Mouse (Mus musculus): ENCODE measurements around the gene Asphd1. TPM values are rescaled to one million over a fixed set of nuclear protein-coding genes. Genes with fewer than 3 reads are reported as not detected.

Gene Asphd1
- total RNA-seq (2021) = not detected
- long read RNA-seq, experiment 1 = 0 reads
- long read RNA-seq, experiment 2 = 0 reads

DNA sequence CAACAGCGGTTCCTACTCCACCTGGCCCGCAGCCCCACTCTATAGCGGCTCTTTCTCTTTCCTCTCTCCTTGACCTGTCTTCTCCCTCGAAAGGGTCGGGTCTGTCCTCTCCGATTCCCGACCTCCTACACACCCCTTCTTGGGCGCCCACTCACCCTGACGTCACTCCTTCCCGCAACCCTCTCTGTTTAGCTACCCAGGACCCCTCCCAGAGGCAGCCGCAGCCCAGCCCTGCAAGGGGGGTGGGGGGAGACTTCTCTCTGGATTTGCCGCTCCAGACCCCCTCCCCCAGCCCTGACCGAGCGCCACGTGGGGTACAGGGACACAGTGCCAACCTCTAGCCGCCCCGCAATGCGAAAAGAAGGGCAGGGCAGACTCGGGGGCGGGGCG is at the start of gene Asphd1:
Asphd1 (minus strand) TSS at position 180 of the 390 bp plus-strand sequence.
- Histone ChIP-seq H3K4me3 (peak within 1 kb of the TSS; percentile 71), H3K27ac (no peak within 1 kb of the TSS)
- intact Hi-C loops (cut with DNase I) = loop anchor here (1.0 kb wide), 1 partner anchor 155 kb away; no protein-coding TSS in a partner anchor
- no peak for TF ChIP-seq CTCF (IDR thresholded peaks at IDR 0.05)
- DNase-seq = no peak

DNA sequence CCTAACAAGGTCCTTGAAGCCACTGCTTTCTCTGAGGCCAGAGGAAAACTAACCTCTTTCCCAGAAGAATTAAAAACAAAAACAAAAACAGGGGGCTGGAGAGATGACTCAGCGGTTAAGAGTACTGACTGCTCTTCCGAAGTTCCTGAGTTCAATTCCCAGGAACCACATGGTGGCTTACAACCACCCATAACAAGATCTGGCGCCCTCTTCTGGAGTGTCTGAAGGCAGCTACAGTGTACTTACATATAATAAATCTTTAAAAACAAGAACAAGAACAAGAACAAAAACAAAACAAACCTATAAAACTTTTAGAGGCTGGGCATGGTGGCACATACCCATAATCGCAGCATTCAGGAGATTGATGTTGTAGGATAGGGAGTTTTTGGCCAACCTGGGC is 47.1 kb upstream of the Asphd1 start:
- intact Hi-C loops (cut with DNase I) = no loop called here
- Histone ChIP-seq H3K4me3 (no peak overlapping the region), H3K27ac (no peak overlapping the region)
- DNase-seq = no peak
- peak; percentile 34; the same call in 1 of the 2 replicates for TF ChIP-seq CTCF (IDR thresholded peaks at IDR 0.05)

DNA sequence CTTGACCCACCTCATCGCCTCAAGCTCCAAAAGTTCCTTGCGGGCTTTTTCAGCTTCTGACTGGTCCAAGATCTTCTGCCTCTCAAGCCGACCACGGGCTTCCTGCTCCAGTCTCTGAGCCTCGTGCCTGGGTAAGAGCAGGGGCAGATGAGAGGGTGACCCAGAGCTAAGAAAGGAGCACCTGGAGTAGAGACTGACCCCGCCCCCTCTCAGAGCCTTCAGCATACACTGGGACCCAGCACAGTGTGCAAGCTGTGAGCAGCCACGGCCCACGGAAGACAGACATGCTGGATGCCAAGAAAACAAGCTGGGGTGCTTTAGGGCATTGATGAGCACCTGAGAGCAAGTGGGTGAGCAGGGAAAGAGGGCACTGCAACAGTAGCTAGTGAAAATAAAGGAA is 39.4 kb upstream of the Asphd1 start:
- no peak overlapping the region for H3K27ac ChIP-seq
- intact Hi-C loops (cut with DNase I) = no loop called here
- no peak for DNase-seq
- no peak for TF ChIP-seq CTCF (IDR thresholded peaks at IDR 0.05)
- no peak overlapping the region for H3K4me3 ChIP-seq

DNA sequence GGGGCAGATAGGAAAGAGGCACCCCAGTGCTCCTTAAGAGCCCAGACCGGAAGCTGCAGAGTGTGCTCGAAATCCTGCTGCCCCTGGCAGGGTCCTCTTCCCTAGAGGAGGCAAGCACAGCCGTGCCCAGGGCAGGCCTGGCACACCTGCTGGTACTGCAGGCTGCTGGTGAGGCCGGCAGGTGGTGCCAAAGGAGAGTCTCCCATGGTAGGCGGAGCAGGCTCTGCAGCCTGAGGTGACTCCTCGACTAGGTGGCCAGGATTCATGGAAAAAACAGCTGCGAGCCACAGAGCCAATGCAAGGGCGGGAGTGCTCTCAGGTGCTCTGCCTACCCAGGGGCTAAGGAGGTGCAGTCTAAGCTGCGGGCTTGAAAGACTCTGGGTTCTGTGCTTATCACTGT is 36.9 kb upstream of the Asphd1 start:
- peak; percentile 74 for TF ChIP-seq CTCF (IDR thresholded peaks at IDR 0.05)
- H3K27ac ChIP-seq = no peak overlapping the region
- peak; percentile 89 for DNase-seq
- intact Hi-C loops (cut with DNase I) = loop anchor here (1.0 kb wide), 1 partner anchor 118 kb away; no protein-coding TSS in a partner anchor
- H3K4me3 ChIP-seq = no peak overlapping the region

DNA sequence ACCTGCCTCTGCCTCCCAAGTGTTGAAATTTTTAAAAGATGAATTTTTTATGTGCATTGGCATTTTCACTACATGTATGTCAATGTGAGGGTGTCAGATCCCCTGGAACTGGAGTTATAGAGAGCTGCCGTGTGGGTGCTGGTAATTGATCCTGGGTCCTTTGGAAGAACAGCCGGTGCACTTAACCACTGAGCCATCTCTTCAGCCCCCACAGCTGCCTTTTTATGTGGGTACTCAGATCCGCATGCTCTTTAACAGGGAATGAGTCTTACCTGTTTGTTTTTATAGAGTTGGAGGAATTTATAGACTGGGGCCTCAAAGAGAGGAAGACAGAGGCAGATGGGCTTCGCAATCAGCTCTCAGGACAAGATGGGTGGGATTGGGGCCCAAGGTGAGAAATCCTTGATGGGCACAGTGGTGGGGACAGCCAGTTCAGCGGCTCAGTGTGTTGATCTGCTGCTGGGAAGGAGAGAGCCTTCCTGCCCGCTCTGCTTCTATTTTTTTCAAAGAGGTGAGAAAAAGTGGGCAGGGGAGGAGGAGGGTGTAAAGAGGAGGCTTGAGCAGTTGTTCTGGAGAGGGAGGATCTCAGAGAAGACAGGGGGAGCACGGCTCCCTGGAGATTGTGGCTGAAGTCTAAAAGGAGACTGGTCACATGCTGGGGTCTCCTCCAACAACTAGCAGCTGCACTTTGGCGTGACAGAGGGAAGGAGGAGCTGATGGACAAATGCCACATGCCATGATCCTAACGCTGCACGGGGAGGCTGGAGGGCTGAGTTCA is 35.5 kb upstream of the Asphd1 start:
- Histone ChIP-seq H3K4me3 (no peak overlapping the region), H3K27ac (peak overlapping the region; percentile 62)
- intact Hi-C loops (cut with DNase I) = no loop called here
- DNase-seq = peak; percentile 52
- no peak for TF ChIP-seq CTCF (IDR thresholded peaks at IDR 0.05)

DNA sequence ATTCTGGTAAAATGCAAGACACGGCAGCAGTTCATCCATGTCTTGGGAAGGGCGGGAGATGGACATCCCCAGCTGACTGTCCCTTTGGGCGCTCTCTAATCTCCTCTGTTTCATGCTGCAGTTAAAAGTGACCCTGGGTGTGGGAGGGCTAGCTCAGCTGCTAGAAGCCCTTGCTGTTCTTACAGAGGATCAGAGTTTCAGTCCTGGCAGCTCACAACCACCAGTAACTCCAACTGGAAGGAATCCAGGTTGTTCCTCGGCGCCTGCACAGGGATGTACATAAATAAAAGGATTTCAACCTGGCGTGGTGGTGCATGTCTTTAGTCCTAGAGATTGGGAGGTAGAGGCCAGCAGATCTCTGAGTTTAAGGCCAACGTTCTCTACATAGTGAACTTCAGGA is 33.7 kb upstream of the Asphd1 start:
- H3K27ac ChIP-seq = peak overlapping the region; percentile 63; the same call in 1 of the 2 replicates
- H3K4me3 ChIP-seq = no peak overlapping the region
- no peak for TF ChIP-seq CTCF (IDR thresholded peaks at IDR 0.05)
- intact Hi-C loops (cut with DNase I) = no loop called here
- no peak for DNase-seq

DNA sequence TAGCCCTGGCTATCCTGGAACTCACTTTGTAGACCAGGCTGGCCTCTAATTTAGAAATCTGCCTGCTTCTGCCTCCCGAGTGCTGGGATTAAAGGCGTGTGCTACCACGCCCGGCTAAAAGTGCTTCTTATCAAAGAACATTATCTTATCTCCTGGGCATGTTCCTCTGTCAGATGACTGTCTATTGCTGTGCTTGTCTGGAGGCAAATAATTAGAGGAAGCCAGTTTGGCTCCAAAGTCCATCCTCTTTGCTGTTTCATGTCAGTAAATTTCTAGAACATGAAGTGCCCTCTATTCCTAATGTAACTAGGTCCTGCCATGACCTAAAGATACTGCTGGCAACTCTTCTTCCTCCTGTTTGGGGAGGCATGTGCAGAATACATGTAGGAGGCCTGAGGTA is 32.7 kb upstream of the Asphd1 start:
- no peak for TF ChIP-seq CTCF (IDR thresholded peaks at IDR 0.05)
- no peak for DNase-seq
- Histone ChIP-seq H3K27ac (peak overlapping the region; percentile 63), H3K4me3 (no peak overlapping the region)
- intact Hi-C loops (cut with DNase I) = no loop called here

DNA sequence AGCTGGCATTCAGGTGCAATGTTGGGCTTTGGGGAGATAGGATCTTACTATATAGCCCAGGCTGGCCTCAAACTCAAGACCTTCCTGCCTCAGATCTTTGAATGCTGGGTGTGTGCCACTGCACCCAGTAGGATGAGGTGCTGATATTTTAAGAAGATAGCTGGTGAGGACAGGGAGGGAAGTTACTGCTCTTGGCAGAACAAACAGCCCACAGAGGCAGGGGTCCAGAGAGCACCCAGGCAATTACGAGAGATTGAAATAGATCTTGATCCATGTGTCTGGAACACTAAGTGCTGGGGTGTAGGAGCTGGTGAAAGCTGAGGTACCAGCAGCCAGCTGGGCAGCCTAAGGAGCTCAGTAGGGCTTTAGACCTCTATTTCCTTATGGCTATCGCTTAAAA is 32.2 kb upstream of the Asphd1 start:
- peak overlapping the region; percentile 63 for H3K27ac ChIP-seq
- H3K4me3 ChIP-seq = no peak overlapping the region
- no peak for TF ChIP-seq CTCF (IDR thresholded peaks at IDR 0.05)
- intact Hi-C loops (cut with DNase I) = no loop called here
- DNase-seq = peak; percentile 69

DNA sequence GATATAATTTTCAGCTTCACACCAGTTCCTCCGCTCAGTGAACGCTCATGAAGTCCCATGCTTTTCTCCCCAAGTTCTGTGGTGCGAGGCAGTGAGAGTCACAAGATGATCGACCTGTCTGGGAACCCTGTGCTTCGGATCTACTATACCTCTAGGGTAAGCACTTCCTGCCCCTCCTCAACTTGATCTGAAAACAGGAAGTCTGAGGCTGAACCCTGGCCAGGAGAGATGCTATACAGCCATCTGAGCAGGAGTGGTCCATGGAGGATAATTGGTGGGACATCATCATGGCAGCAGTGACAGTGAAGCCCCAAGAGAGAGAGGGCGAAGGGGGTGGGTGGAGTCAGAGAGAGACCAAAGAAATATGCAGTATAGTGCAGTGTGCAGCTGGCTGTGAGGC is 29.5 kb upstream of the Asphd1 start:
- no peak overlapping the region for H3K4me3 ChIP-seq
- no peak for TF ChIP-seq CTCF (IDR thresholded peaks at IDR 0.05)
- H3K27ac ChIP-seq = no peak overlapping the region
- intact Hi-C loops (cut with DNase I) = no loop called here
- DNase-seq = no peak

DNA sequence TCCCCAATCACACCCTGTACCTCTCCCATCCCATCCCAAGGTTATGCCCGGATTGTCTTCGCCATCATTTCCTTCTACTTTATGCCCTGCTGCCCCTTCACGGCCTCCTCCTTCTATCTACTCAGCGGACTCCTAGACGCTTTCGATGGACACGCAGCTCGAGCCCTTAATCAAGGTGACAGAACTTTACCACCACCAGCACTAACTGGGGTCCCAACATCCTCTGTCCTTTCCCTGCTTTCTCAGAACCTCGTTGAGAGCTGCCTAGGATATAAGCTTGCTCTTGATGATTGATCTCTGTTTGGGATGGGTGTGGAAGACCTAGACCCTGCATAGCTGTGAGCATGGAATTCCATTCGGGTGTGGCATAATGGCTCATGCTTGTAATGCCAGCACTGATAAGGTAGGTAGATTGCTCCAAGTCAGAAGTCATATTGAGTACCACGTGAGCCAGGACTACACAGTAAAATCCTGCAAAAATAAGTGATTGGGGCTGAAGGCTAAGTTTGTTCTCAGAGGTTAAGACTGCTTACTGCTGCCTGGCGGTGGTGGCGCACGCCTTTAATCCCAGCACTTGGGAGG is 27.6 kb upstream of the Asphd1 start:
- peak; percentile 9 for DNase-seq
- no peak for TF ChIP-seq CTCF (IDR thresholded peaks at IDR 0.05)
- Histone ChIP-seq H3K27ac (peak overlapping the region; percentile 100), H3K4me3 (peak overlapping the region; percentile 86)
- intact Hi-C loops (cut with DNase I) = loop anchor here (2.0 kb wide), 1 partner anchor 40 kb away; the partner anchor contains the start of genes Pagr1a and Pagr1b

DNA sequence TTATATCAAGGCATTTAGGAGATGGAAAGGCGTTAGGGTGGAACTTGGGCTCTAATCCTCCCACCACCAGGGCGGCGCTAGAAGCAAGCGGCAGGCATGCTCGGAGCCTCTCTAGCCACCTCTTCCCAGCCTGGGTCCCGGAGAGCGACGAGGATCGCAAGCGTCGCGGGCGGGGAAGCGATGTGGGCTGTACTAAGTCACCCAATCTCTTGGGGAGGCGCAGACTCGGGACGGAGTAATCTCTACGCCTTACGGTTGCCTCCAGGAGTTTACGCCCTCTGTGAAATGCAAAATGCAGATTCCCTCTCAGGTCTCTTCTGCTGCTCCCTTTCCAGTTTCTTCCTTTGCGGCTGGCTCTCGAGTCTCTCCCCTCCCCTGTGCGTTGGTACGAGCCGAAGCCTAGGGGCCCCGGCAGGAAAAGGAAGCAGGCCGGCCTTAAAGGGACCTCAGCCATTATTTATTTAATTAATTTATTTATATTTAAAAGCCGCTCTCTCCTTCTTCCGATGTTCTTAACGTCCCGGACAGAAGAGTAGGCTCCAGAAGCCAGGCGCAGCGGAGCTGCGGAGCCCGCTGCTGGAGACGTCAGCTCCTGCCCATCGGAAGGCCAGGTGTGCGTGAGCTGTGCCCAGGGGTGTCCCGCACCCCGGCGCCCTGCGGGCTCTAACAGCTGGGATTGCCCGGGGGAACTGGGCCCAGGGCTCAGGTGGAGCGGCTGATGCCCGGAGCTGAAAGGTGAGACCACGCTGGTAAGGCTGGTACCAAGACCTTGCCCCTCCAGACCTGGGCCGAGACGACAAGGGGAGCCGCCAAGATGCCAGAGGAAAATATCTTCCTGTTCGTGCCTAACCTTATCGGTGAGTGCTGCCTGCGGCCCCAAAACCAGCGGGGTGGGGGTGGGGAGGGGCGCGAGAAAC is 26.8 kb upstream of the Asphd1 start, which contains the start of gene Cdiptos:
Cdiptos (minus strand) TSS at position 149 of the 917 bp plus-strand sequence.
- Histone ChIP-seq H3K4me3 (peak within 1 kb of the TSS; percentile 86), H3K27ac (peak within 1 kb of the TSS; percentile 100)
- DNase-seq = peak; percentile 97
- intact Hi-C loops (cut with DNase I) = loop anchor here (2.0 kb wide), 1 partner anchor 41 kb away; the partner anchor contains the start of genes Pagr1a and Pagr1b
- peak; percentile 99 for TF ChIP-seq CTCF (IDR thresholded peaks at IDR 0.05)

DNA sequence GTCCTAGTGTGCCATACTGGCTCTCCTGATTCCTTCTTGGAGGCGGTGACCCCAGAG is 26.3 kb upstream of the Asphd1 start, which contains the start of gene Cdipt:
Cdipt (plus strand) TSS at position 22 of the 57 bp plus-strand sequence.
- peak within 1 kb of the TSS; percentile 100 for H3K27ac ChIP-seq
- DNase-seq = no peak
- intact Hi-C loops (cut with DNase I) = no loop called here
- peak within 1 kb of the TSS; percentile 86 for H3K4me3 ChIP-seq
- TF ChIP-seq CTCF (IDR thresholded peaks at IDR 0.05) = no peak

DNA sequence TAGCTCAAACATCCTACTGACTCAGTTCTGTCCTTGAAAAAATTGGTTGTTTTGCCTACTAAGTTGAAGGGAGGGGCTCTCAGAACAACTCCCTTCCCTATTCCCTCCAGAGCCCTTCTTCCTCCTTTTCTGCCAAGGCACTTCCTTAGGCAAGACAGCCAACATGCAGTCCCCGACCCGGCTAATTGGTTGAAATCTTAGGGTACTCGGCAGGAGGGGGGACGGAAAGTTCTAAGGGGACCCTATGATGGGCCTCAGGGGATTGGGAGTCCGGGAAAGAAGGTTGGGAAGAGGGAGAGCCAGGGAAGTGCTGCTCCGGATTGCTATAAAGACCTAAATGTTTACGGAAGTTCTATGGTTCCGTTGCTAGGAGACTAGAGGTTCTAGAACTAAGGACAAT is 26.1 kb upstream of the Asphd1 start:
- intact Hi-C loops (cut with DNase I) = no loop called here
- Histone ChIP-seq H3K27ac (peak overlapping the region; percentile 100), H3K4me3 (peak overlapping the region; percentile 86)
- DNase-seq = peak; percentile 52
- no peak for TF ChIP-seq CTCF (IDR thresholded peaks at IDR 0.05)

All from gastrocnemius, adult 2 months (tissue).